Mouse (Mus musculus) retina, postnatal 1 day (tissue): ENCODE measurements at regions not wholly inside any gene's neighbourhood (a gene's known extent, or its start where the extent isn't known, plus 50 kb on each side); places are given as distances from the start of the nearest gene placed in this dataset.
"Not testable (repeated sequence)": the region's sequence is repeated elsewhere in the genome, so short reads cannot be mapped to it uniquely, and the experiment has no call there.

ENCODE experiments used
- DNase-seq: peaks from one replicate; pipeline ENCODE4 v3.0.0-alpha.2; 2012

- DNase-seq = peak; percentile 56
These were observed 193.6 kb upstream of the Six2 start for GRCm38 (mm10) chr17:85881636-85882170.

GRCm38 (mm10) chr17:85881046-85881445 is 193.0 kb upstream of the Six2 start:
- DNase-seq = no peak

DNA sequence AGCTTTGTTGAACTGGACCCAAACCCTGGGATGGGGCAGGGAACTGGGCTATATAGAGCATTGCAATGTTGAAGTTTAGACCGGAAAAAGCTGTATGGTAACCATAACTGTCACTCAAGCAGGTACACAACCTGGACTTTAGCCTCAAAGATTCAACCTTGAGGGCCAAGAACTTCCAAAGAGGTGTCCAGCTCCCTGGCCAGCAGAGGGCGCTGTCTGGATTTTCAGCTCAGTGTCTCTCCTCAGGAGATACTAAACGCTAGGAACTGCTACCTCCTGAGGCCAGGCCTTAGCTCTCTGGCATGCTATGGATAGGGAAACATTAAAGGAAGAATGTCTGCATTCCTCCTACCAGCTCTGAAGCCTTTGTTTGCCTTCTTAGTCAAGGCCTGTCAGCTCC is 189.4 kb upstream of the Six2 start:
- DNase-seq = no peak

DNA sequence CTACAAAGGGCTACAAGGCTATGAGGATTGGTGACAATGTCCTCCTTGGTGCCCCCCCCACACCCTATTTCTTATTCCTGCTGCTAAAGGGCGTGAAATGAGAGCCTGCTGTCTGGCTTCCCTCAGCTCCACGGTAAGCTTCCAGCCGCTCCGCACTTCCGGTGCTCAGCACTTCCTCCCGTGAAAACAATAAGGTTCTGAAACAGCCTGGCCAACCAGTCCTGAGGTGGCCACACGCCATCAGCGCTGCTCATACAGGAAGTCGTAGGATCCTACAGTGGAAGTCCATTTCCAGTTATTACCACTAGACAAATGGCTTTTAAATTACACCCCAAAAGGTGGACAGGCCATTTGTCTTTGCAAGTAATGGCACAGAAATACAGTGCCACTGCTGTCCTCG is 188.8 kb upstream of the Six2 start:
- no peak for DNase-seq

DNA sequence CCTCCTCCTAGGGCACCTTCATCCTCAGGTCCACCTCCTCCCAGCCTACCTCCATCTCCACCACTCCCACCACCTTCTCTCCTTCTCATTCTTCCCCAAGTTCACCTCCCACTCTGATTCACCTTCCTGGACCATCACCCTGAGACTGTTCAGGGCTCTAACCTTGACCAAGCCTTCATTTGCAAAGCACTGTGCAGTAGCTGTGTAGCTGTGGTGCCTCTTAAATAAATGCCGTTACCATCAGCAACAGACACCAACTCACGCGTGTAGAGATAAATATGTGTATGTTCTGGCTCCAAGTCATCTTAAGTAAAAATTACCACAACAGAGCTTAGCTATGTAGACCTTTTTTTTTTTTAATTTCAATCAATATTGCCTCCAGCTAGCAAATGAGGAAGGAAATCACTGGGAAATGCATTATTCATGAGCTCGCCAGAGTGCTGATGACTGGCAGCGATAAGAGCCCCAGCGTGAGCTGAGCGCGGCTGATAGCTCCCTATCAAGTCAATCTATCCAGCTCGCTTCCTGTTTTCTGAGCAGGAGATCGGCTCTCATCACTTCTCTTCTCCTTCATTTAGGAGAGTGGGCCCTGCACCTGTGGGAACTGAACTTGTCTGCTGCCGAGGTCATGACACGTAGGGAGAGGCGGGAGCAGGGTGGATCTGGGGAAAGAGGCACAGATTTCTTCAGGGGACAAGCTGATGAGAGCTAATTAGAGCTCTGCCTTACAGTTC is 185.9 kb upstream of the Six2 start:
- peak; percentile 58 for DNase-seq

DNA sequence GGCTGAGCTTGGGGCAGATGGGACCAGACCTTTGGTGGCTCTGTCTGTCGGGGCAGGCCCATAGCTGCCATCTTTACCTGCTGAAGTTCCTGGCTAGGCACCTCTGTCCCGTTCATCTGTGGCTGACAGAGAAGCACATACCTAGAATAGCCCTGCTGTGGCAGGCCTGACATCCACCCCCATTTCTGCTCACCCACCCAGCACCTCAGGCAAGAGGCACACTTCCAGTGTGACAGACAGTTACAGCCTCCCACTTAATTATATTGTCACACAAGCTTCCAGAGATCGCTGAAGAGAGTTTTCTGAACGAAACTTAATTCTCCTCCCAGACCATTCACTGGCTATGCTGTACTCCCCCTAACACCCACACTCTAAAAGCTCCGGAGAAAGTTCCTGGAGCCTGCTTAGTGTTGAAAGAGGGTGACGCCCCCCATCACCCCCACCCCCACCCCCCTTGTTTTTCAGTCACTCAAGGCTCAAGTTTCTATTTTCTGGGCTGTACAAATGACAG is 184.9 kb upstream of the Six2 start:
- no peak for DNase-seq

- no peak for DNase-seq
These were observed 182.3 kb upstream of the Six2 start for GRCm38 (mm10) chr17:85870406-85870805.

DNA sequence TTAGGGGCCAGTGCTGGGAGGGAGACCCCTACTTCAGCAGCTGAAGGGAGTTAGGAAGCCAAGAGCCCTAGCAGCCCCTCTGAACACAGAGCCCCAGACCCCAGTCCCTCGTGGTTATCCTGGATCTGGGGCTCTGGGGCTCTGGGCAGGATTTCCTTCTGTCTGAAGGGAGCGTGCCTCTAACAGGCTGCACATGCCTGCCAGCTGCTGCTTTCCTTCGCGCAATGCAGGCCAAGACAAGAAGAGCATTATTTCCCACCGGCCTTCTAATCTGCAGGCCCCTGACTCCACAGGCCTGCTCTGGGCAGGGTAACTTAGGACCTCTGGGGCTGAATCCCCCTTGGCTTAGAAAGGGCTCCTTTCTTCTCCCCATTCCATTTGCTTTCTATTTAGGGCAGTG is 181.1 kb upstream of the Six2 start:
- peak; percentile 54 for DNase-seq

- peak; percentile 66 for DNase-seq
These were observed 180.0 kb upstream of the Six2 start for GRCm38 (mm10) chr17:85867945-85868616.

GRCm38 (mm10) chr17:85866581-85866980 is 178.5 kb upstream of the Six2 start:
- DNase-seq = no peak

DNA sequence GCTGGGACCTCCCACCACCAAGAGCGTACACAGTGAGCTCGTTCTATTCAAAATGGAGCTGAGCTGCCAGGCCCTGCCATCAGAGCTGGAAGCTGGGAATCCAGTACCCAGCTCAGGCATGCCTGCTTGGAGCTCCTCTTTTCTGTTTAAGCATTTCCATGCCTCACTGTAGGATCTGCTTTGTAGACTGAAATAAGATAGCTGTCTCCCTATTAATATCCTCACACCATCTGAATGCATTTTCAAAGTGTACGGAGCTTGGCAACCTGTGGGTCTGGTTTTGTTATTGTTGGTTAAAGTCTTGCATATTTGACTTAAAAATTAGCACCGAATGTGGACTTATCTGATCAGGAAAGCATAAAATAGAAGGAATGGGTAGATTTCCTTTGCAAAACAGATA is 177.9 kb upstream of the Six2 start:
- no peak for DNase-seq

- no peak for DNase-seq
These were observed 173.3 kb upstream of the Six2 start for GRCm38 (mm10) chr17:85861328-85861727.

GRCm38 (mm10) chr17:85860797-85861196 is 172.7 kb upstream of the Six2 start:
- DNase-seq = no peak

- DNase-seq = no peak
These were observed 172.0 kb upstream of the Six2 start for GRCm38 (mm10) chr17:85859926-85860707.

DNA sequence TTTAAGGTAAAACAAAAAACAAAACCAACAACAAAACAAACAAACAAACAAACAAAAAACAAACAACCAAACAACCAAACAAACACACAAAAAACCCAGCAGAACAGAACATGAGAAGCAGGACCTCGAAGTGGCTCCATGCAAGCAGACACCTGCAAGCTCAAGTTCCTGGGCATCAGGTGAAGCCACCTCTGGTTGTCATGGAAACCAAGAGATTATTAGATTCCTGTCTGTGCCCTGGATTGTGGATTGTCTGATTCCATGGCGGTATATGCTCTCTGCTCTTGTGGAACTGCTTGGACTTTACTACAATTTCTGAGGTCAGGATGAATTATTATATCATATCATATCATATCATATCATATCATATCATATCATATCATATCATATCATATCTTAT is 170.4 kb upstream of the Six2 start:
- DNase-seq = peak; percentile 21

- peak; percentile 86 for DNase-seq
These were observed 169.8 kb upstream of the Six2 start for GRCm38 (mm10) chr17:85857705-85858472.

- DNase-seq = not testable (repeated sequence)
These were observed 168.8 kb upstream of the Six2 start for GRCm38 (mm10) chr17:85856894-85857293.

DNA sequence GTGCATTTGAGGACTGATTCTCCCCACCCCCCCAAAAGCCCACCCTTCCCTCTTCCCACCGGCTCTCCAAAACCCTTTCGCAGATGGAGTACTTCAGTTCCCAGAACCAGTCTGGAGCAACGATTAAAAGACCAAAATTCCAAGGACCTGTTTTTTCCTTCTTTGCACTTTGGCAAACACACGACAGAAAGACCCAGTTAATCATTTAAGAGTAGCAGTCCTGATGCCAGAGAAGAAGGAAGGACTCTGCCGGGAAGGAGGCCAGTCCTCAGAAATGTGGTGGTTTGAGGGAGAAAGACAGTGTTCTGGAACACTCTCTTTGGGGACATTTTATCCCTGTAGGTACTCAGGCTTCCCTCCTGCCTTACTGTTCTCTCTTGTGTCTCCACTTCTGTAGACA is 165.1 kb upstream of the Six2 start:
- DNase-seq = no peak

DNA sequence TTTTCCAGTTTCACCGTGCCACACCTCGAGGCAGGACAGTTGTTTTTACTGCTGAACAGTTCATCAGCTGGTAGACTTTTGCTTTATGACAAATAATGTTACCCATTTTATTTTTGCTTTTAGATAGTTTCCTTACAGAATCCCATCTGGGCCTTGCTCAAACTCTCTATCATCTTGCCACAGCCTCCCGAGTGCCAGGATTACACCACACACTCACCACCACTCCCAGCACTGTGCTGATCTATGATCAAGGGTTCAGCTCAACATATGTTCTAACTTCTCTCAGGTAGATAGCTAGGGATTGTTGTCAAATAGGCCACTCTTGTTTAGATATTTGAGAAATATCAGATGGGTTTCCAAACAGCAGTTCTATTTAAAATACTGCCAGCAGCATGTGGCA is 160.5 kb upstream of the Six2 start:
- DNase-seq = no peak

- no peak for DNase-seq
These were observed 159.7 kb upstream of the Six2 start for GRCm38 (mm10) chr17:85847756-85848155.

DNA sequence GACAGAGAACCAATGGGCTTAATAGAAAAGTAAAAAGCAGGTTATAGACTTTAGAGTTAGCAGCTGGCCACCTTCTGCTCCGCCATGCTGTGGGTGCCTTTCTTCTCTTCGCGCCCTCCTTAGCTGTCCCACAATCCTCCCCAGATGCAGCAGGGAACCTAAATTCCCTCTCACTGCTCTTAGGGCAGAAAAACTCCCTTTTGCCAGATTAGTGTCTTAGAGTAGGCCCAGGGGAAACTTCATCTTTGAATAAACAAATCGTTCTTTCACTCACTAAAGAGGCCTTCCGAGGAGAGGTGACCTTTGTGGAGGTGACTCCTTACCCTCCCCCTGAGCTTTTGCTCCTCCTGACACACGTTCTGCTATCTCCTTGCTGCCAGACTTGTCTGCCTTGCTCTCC is 157.0 kb upstream of the Six2 start:
- no peak for DNase-seq

- no peak for DNase-seq
These were observed 156.4 kb upstream of the Six2 start for GRCm38 (mm10) chr17:85844486-85844885.

DNA sequence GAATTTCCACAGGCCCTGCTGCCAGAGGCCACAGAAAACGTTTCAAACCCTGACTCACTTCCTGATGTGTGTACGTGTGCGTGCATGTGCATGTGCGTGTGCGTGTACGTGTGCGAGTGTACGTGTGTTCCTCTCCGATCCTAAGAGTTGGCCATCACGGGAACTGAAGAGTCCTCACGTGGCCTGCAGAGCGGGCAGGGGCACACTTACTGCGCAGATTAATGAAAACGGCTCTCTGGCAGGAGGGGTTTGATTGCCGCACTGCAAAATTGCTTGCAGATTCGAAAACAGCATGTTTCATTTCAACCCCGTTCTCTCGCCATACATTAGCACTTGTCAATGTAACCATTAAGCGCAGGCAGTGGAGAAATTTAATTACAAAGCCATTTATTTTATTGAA is 135.0 kb upstream of the Six2 start:
- DNase-seq = no peak
